Mouse (Mus musculus): Measurements from ENCODE around the gene Hpcal4.

Gene Hpcal4

GRCm38 (mm10) chr4:123223309-123223708 lies 40.3 kb downstream of the Hpcal4 start:
- ChIA-PET CTCF (interaction anchor here (0.6 to 2.2 kb wide), 31 partner anchors 8 to 1487 kb away, joined by 3 to 10 read pairs (median 4); partner anchors contain the start of genes Heyl (in 2 of the 4) and Mycl (in 1 of the 4)), POLR2A (interaction anchor here in 2 of 4 experiments (0.6 to 0.9 kb wide), 2 partner anchors 31 to 72 kb away, joined by 3 to 4 read pairs; no protein-coding TSS in a partner anchor)

DNA sequence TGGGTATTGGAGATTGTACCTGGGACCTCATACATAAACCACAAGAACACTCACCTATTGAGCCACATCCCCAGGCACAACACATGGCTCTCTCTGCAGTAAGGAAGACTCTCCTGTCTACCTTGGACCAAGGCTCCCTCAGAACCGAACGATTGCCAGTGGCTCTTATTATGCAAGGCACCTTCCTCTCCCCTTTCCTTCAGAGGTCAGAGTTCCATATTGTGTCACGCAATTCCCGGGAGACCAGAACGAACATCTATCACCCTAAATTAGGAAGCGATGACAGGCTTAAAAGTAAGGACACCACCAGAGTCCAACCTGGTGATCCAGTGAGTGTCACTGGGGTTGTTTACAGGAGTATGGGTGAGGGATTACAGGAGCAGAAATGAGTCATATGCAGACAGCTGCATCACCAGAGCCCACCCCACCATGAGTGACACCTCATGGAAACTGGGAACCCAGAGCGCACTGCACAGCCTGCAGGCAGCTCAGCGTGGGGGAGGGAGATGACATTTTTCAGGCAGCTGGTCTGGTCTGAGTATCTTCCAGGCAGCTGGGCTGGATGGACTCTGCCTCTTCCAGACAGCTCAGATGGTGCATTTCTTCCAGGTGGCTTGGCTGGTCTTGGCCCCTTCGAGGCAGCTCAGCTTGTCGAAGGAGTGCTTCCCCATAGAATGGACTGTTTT lies 42.8 kb downstream of the Hpcal4 start:
- ChIA-PET CTCF (interaction anchor here (0.5 to 2.0 kb wide), 8 partner anchors 9 to 151 kb away, joined by 3 to 7 read pairs (median 5); no protein-coding TSS in a partner anchor), POLR2A (interaction anchor here in 1 of 4 experiments (1.7 kb wide), 1 partner anchor 9 kb away, joined by 6 read pairs; no protein-coding TSS in a partner anchor)

GRCm38 (mm10) chr4:123227707-123228106 lies 44.7 kb downstream of the Hpcal4 start:
- ChIA-PET CTCF (interaction anchor here in 3 of 4 experiments (0.6 to 1.8 kb wide), 5 partner anchors 8 to 145 kb away, joined by 3 to 5 read pairs (median 4); no protein-coding TSS in a partner anchor), POLR2A (interaction anchor here in 2 of 4 experiments (0.6 to 1.4 kb wide), 2 partner anchors 21 to 26 kb away, joined by 3 read pairs; no protein-coding TSS in a partner anchor)

DNA sequence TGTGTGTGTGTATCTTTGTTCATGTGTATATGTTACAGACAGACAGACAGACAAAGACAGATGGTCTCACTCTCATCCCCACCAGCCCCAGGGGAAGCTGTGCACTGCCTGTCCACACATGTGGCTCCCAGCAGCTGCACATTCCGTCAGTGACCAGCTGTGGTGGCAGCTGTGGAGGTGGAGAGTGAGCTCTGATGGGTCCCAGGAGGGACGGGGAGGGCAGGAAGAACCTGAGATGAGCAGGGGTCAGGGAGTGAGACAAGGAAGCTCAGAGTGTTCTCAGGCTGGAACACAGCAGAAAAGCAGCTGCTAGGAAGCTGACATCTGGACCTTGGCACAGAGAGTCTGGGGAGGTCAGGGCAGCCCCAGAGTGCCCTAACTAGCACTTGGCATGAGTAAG lies 45.2 kb downstream of the Hpcal4 start:
- CTCF ChIA-PET, result interaction anchor here in 2 of 4 experiments (0.5 to 1.8 kb wide), 4 partner anchors 8 to 26 kb away, joined by 3 to 5 read pairs (median 4); no protein-coding TSS in a partner anchor

GRCm38 (mm10) chr4:123229166-123229565 lies 46.1 kb downstream of the Hpcal4 start:
- POLR2A ChIA-PET, result interaction anchor here in 1 of 4 experiments (0.8 kb wide), 1 partner anchor 28 kb away, joined by 3 read pairs; the partner anchor contains the start of gene Nt5c1a
- CTCF ChIA-PET, result interaction anchor here in 2 of 4 experiments (0.8 to 1.5 kb wide), 6 partner anchors 9 to 25 kb away, joined by 3 to 5 read pairs (median 3); no protein-coding TSS in a partner anchor

More for the DNA sequence above, 45.2 kb downstream of the Hpcal4 start:
- POLR2A ChIA-PET, result interaction anchor here in 2 of 4 experiments (0.6 to 1.4 kb wide), 2 partner anchors 21 to 25 kb away, joined by 3 read pairs; no protein-coding TSS in a partner anchor

DNA sequence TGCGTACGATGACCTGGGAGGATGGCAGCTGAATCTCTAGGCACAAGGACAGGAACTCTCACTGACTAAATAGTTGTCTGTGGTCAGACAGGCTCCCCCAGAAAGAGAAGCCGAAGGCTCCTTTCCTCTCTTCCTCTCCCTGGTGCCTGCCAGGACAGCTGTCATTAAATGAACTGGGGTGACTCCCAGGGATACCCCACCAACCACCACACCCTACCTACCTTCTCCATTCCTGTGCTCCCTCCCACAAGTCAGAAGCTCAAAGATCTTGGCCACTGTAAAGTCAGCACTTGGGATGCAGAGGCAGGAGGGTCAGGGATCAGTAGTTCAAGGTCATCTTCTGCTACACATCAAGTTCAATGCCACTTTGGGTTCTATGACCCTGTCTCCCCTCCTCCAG lies 49.8 kb downstream of the Hpcal4 start:
- CTCF ChIA-PET, result interaction anchor here (0.6 to 9.2 kb wide), 12 partner anchors 9 to 320 kb away, joined by 3 to 57 read pairs (median 4); no protein-coding TSS in a partner anchor

GRCm38 (mm10) chr4:123233492-123234084 lies 50.6 kb downstream of the Hpcal4 start, which contains the start of gene Heyl:
Gene Heyl (plus strand): TSS chr4:123233556.
- ChIA-PET CTCF (interaction anchor here in 3 of 4 experiments (0.6 to 9.2 kb wide), 11 partner anchors 10 to 67 kb away, joined by 3 to 57 read pairs (median 4); no protein-coding TSS in a partner anchor), POLR2A (interaction anchor here in 3 of 4 experiments (0.6 to 2.5 kb wide), 9 partner anchors 9 to 1366 kb away, joined by 3 to 6 read pairs (median 3); no protein-coding TSS in a partner anchor)

More for the DNA sequence above, 49.8 kb downstream of the Hpcal4 start:
- POLR2A ChIA-PET, result interaction anchor here in 2 of 4 experiments (0.6 to 1.7 kb wide), 7 partner anchors 8 to 1366 kb away, joined by 3 to 6 read pairs (median 3); no protein-coding TSS in a partner anchor

DNA sequence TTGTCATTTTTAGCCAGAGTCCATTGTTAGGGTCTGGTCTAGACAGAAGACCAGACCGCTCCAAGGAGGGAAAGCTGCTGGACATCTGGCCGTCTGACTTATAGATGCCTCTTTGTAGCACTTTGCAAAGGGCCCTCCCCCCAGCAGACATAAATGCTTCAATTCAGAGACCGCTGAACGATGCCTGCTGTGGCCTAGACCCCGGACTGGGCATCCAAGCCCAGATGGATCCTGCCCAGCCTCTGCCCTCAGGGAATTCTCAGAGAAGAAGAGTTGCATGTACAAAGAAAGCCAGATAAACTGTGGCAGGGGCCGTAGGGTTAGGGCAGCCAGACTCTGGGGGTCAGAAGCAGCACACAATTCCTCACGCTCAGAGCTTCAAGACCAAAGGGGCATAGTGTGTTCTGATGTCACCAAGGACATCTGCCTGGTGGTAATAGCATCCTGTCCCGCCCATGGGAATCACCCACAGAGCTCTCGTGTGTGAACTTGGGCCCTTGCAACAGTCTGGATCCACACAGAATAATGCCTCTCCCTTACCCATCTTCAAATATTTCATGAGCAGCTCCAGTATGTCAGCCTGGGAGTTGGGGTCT lies 52.9 kb downstream of the Hpcal4 start:
- POLR2A ChIA-PET, result interaction anchor here in 2 of 4 experiments (1.0 to 3.3 kb wide), 4 partner anchors 11 to 49 kb away, joined by 3 to 12 read pairs (median 4); no protein-coding TSS in a partner anchor
- CTCF ChIA-PET, result interaction anchor here in 3 of 4 experiments (0.6 to 9.2 kb wide), 3 partner anchors 17 to 25 kb away, joined by 3 to 57 read pairs (median 6); no protein-coding TSS in a partner anchor

GRCm38 (mm10) chr4:123236431-123237031 lies 53.5 kb downstream of the Hpcal4 start:
- ChIA-PET CTCF (interaction anchor here in 2 of 4 experiments (0.6 to 9.2 kb wide), 3 partner anchors 18 to 26 kb away, joined by 3 to 57 read pairs (median 6); no protein-coding TSS in a partner anchor), POLR2A (interaction anchor here in 2 of 4 experiments (1.0 to 3.3 kb wide), 4 partner anchors 12 to 48 kb away, joined by 3 to 12 read pairs (median 4); no protein-coding TSS in a partner anchor)

DNA sequence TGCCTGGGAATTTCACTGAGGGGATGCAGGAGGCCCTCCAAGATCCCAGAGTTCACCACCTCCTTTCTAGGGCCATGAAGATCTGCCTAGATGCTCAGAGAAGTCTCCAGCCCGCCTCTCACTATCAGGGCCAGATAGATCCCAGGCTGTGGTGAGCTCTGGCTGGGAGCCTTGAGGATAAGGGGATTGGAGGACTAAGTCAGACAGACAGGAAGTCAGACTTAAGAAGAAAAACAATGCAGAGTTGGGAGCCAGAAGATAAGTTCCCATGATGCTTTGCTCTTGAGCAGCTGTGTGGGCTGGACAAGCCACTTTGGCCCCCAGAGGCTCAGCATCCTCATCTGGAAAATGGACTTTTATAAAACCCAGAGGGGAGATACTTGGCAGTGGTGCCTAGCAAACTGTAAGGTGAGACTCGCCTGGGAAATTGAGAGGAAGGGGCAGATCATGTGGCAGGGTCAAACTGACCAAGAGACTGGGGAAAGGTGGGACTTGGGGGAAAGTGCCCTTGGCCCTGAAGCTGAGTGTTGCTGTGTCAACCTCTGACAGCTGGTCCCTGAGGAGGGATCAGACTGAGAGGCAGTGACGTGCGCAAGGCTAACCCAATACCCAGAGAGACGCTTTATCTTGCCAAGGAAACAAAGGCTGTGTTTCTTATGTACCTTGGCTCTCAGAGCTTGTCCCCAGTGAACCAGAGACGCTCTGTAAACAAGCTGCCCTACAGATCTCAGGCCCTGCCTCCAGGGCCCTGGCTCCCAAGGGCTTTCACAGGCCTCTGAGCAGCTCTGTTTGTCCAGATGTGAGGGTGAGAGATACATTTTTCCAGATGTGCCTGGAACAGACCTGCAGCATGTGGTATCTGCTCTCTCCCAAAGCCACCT lies 54.6 kb downstream of the Hpcal4 start:
- ChIA-PET CTCF (interaction anchor here (0.6 to 9.2 kb wide), 5 partner anchors 14 to 155 kb away, joined by 3 to 57 read pairs (median 5); no protein-coding TSS in a partner anchor), POLR2A (interaction anchor here in 1 of 4 experiments (0.6 to 3.3 kb wide), 4 partner anchors 17 to 77 kb away, joined by 3 to 12 read pairs (median 3); no protein-coding TSS in a partner anchor)

DNA sequence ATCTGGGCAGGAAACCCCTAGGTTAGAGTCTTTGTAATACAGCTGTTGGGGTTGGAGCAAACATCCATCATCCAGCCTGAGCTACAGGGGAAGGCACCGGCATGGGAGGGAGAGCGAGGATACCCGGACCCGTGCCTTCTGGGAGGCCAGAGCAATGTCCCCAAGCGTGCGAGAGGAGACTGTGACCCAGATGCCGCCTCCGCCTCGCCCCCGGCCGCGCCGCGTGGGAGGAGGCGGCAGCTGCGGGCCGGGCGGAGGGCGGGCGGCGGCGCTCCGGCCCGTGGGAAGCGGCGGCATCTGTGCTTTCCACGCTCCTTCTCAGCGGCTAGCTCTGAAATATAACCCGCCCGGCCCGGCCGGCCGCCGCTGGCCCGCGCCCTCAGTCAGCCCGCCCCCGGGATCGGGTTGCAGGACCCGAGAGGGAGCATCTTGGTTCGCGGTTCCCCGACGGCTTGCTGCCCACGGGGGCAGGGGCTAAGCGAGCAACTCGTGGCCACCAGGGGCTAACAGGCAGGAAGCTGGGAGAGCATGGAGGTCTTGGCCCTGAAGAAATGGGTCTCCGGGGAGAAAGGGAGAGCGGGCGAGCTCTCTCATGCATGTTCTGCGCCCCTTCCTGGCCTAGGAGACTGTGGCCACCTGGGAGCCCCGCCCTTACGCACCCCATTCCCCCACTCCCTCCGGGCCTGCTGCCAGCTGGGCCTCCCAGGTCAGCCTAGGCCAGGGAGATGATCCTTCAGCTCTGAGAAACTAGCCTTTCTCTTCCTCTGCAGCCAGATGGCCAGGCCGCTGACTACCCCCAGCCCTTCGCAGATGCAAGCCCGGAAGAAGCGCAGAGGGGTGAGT lies 56.6 kb downstream of the Hpcal4 start:
- ChIA-PET POLR2A (interaction anchor here in 2 of 4 experiments (0.6 to 1.6 kb wide), 9 partner anchors 12 to 591 kb away, joined by 3 to 5 read pairs (median 3); no protein-coding TSS in a partner anchor), CTCF (interaction anchor here (0.7 to 9.2 kb wide), 14 partner anchors 10 to 259 kb away, joined by 3 to 57 read pairs (median 4); no protein-coding TSS in a partner anchor)

Data from embryonic stem cell, embryonic (primary cell).